Mouse (Mus musculus): ENCODE results near the gene Cyp2s1. TPM values are rescaled to one million over a fixed set of nuclear protein-coding genes. Genes with fewer than 3 reads are reported as not detected.
"Not testable (repeated sequence)": the region's sequence is repeated elsewhere in the genome, so short reads cannot be mapped to it uniquely, and the experiment has no call there.

Cyp2s1 gene
- polyA plus RNA-seq, 1 experiment from 2014 or later, result 3.0 TPM

DNA sequence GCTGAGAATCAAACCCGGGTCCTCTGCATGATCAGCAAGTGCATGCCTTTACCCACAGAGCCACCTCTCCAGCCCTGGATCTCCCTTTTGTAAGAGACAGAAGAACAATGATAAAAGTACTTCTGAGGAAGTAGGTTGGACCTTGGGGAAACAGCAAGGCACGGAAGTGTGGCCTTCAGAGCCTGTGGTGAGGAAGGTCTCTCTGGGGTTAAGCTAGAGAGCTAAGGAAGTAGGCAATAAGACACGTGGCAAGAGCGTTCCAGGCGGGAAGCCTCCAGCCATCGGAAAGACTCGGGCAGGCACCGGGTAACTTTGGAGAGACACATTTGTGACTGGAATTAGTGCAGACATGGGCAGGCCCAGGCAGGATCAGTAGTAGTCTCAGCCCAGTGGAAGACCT is 21.9 kb downstream of the Cyp2s1 start:
- Histone ChIP-seq H3K36me3 (ENCODE audit: control insufficient read depth, insufficient read depth, low read length) (no peaks in the 10 kb centered on the region), H3K4me2 (ENCODE audit: low read length) (no peak overlapping the region), H3K27me3 (ENCODE audit: control insufficient read depth, insufficient read depth, low read length) (no peaks in the 10 kb centered on the region), H3K4me1 (ENCODE audit: control insufficient read depth in 2 of 2, insufficient read depth in 2 of 2, low read length in 2 of 2) (peaks cover 0 to 3% of the 10 kb centered on the region in 2 experiments; a peak in 1 of 4 replicates), H3K4me3 (ENCODE audit: control insufficient read depth in 1 of 2, insufficient read depth in 1 of 2, low read depth in 1 of 2, low read length in 2 of 2) (no peak overlapping the region), H3K9me3 (ENCODE audit: control insufficient read depth, low read length) (0 out of 2 replicates have a peak, but pooled peaks cover 3% of the 10 kb centered on the region), H3K9ac (ENCODE audit: low read length) (no peak overlapping the region), H3K27ac (replicated peaks in 1 of 2; ENCODE audit: control insufficient read depth in 1 of 2, insufficient read depth in 1 of 2, low read depth in 2 of 2, low read length in 2 of 2) (no peak overlapping the region)
- no peak for ATAC-seq (ENCODE audit: insufficient number of reproducible peaks, insufficient read depth, low FRiP score, low read depth)
- WGBS, result 77% methylated on average over 8 of the region's 8 CpGs

DNA sequence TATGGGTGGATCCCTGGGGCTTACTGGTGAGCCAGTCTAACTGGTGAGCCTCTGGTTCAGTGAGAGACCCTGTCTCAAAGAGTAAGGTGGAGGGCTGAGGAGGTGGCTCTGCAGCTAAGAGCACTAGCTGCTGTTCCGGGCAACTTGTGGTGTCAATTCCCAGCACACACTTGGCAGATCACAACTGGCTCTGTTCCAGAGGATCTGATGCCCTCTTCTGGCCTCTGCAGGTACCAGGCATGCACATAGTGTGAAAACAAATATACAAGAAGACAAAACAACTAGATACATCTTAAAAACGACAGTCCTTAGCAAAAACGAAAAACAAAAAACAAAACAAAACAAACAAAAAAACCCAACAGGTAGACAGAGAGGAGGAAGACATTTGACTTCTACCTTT is 23.0 kb downstream of the Cyp2s1 start:
- WGBS, result 54% methylated on average over 3 of the region's 3 CpGs
- Histone ChIP-seq H3K9me3 (ENCODE audit: control insufficient read depth, low read length) (0 out of 2 replicates have a peak, but pooled peaks cover 3% of the 10 kb centered on the region), H3K9ac (ENCODE audit: low read length) (no peak overlapping the region), H3K4me2 (ENCODE audit: low read length) (no peak overlapping the region), H3K27ac (replicated peaks in 1 of 2; ENCODE audit: control insufficient read depth in 1 of 2, insufficient read depth in 1 of 2, low read depth in 2 of 2, low read length in 2 of 2) (no peak overlapping the region), H3K4me1 (ENCODE audit: control insufficient read depth in 2 of 2, insufficient read depth in 2 of 2, low read length in 2 of 2) (peaks cover 5 to 7% of the 10 kb centered on the region in 2 experiments), H3K27me3 (ENCODE audit: control insufficient read depth, insufficient read depth, low read length) (no peaks in the 10 kb centered on the region), H3K4me3 (ENCODE audit: control insufficient read depth in 1 of 2, insufficient read depth in 1 of 2, low read depth in 1 of 2, low read length in 2 of 2) (no peak overlapping the region), H3K36me3 (ENCODE audit: control insufficient read depth, insufficient read depth, low read length) (no peaks in the 10 kb centered on the region)
- no peak for ATAC-seq (ENCODE audit: insufficient number of reproducible peaks, insufficient read depth, low FRiP score, low read depth)

DNA sequence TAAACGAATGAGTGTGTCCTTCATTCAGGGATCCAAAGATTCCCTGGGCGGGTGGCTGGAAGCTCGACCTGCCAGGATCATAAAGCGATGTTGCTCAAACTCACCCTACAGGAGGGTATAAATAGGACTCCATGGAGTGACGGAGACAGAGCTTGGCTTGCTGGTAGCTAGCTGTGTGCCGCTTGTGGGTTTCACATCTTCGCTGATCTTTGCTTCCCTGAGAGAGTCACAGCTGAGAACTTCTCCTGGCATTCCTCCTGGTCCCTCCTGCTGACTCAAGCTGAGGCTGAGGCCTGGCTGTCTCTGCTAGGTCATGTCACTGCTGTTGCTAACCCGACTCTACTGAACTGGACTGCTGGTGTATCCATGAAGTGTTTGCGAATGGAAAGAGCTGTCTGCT is 23.7 kb downstream of the Cyp2s1 start:
- not testable (repeated sequence) for H3K4me2 ChIP-seq (ENCODE audit: low read length); H3K9ac ChIP-seq (ENCODE audit: low read length); H3K4me3 ChIP-seq (ENCODE audit: control insufficient read depth in 1 of 2, insufficient read depth in 1 of 2, low read depth in 1 of 2, low read length in 2 of 2); H3K27ac ChIP-seq (replicated peaks in 1 of 2; ENCODE audit: control insufficient read depth in 1 of 2, insufficient read depth in 1 of 2, low read depth in 2 of 2, low read length in 2 of 2); H3K9me3 ChIP-seq (ENCODE audit: control insufficient read depth, low read length); H3K27me3 ChIP-seq (ENCODE audit: control insufficient read depth, insufficient read depth, low read length); ATAC-seq (ENCODE audit: insufficient number of reproducible peaks, insufficient read depth, low FRiP score, low read depth); H3K4me1 ChIP-seq (ENCODE audit: control insufficient read depth in 2 of 2, insufficient read depth in 2 of 2, low read length in 2 of 2); H3K36me3 ChIP-seq (ENCODE audit: control insufficient read depth, insufficient read depth, low read length)
- WGBS, result 53% methylated on average over 9 of the region's 9 CpGs

DNA sequence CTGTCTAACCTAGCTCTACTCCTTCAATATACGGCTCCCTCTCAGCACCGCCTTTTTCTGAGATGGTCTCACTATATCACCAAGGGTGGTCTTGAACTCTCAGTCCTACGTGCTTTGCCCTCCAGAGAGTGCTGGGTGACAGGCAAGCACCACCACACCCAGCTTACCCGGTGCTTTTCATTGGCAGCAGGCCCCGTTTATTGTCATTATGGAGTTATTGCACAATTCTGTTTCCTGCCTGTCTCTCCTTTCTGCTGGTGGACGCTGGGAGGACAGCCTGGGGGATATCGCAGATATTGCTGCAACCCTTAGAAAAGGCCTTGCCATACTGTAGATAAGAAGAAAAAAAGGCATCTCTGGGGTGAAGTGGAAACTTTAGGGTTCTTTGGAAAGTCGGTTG is 26.1 kb downstream of the Cyp2s1 start:
- peaks cover 19% of the 10 kb centered on the region in 2 experiments for H3K4me1 ChIP-seq (ENCODE audit: control insufficient read depth in 2 of 2, insufficient read depth in 2 of 2, low read length in 2 of 2)

DNA sequence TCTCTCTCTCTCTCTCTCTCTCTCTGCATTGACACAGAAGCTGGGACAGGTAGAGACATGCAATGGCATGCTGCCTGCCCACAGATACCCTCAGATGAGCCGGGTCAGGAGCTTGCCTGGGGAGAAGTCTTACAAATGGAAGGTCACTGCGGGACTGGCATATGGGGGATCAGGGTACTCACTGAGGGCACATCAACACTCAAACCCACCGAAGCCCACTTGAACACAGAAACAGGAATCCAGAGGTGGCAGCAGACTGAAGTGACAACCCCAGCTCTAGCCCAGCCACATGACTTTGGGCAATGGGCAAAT is 27.6 kb downstream of the Cyp2s1 start:
- Histone ChIP-seq H3K9me3 (ENCODE audit: control insufficient read depth, low read length) (no peaks in the 10 kb centered on the region), H3K4me1 (ENCODE audit: control insufficient read depth in 2 of 2, insufficient read depth in 2 of 2, low read length in 2 of 2) (peaks cover 19% of the 10 kb centered on the region in 2 experiments), H3K36me3 (ENCODE audit: control insufficient read depth, insufficient read depth, low read length) (no peaks in the 10 kb centered on the region), H3K27me3 (ENCODE audit: control insufficient read depth, insufficient read depth, low read length) (no peaks in the 10 kb centered on the region), H3K27ac (replicated peaks in 1 of 2; ENCODE audit: control insufficient read depth in 1 of 2, insufficient read depth in 1 of 2, low read depth in 2 of 2, low read length in 2 of 2) (no peak overlapping the region; a peak in 1 of 4 replicates), H3K4me3 (ENCODE audit: control insufficient read depth in 1 of 2, insufficient read depth in 1 of 2, low read depth in 1 of 2, low read length in 2 of 2) (peak overlapping the region; percentile 61 to 70; a peak in 3 of 4 replicates), H3K9ac (ENCODE audit: low read length) (peak overlapping the region; percentile 76; the same call in 1 of the 2 replicates), H3K4me2 (ENCODE audit: low read length) (peak overlapping the region; percentile 93)
- WGBS, result 24% methylated on average over 3 of the region's 3 CpGs
- no peak for ATAC-seq (ENCODE audit: insufficient number of reproducible peaks, insufficient read depth, low FRiP score, low read depth)

More for the DNA sequence above, 26.1 kb downstream of the Cyp2s1 start:
- WGBS, result 66% methylated on average over 8 of the region's 8 CpGs
- Histone ChIP-seq H3K4me2 (ENCODE audit: low read length) (no peak overlapping the region), H3K9me3 (ENCODE audit: control insufficient read depth, low read length) (no peaks in the 10 kb centered on the region), H3K27ac (replicated peaks in 1 of 2; ENCODE audit: control insufficient read depth in 1 of 2, insufficient read depth in 1 of 2, low read depth in 2 of 2, low read length in 2 of 2) (no peak overlapping the region), H3K36me3 (ENCODE audit: control insufficient read depth, insufficient read depth, low read length) (no peaks in the 10 kb centered on the region), H3K4me3 (ENCODE audit: control insufficient read depth in 1 of 2, insufficient read depth in 1 of 2, low read depth in 1 of 2, low read length in 2 of 2) (no peak overlapping the region), H3K27me3 (ENCODE audit: control insufficient read depth, insufficient read depth, low read length) (no peaks in the 10 kb centered on the region), H3K9ac (ENCODE audit: low read length) (no peak overlapping the region)
- no peak for ATAC-seq (ENCODE audit: insufficient number of reproducible peaks, insufficient read depth, low FRiP score, low read depth)

DNA sequence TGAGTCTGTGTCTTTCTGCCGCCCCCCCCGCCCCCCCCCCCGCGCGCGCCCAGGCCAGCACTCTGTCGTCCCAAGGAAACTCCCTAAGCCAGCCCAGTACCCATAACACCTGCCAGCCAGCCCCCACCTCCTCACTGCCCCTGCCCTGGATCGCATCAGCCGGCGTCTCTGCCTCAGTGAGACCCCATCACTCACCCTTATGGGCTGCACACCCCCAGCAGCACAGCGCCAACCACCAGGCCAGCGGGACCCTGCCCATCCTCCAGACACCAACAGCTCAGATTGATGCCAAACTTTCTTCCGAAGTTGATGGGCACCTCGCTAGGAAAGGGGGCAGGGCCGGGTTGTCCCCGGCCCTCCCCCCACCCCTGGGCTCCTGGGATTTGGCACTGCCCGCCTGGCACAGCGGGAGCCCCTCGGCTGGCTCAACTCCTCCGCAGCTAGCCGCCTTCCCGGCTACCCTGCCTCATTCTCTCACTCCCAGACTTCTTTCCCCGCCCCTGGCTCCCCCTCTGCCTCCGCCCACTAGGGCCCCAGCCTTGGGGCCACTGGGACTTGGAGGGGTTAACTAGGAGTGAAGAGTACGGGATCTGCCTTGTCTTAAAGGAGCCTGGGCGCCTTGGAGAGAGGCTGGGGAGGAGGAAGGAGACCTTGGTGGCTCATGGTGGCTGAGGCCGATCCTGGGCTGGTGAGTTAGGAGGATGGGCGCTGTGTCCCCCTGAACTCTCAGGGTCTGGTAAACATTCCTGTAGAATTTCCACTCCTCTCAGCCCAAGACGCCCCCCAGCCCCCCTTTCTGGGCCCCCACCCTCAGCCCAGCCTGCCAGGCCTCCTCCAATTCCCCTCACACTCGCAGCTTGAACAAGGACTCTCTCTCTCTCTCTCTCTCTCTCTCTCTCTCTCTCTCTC is 28.2 kb downstream of the Cyp2s1 start, which contains the start of gene Axl:
Axl (minus strand) TSS at position 486 of the 909 bp plus-strand sequence.
- H3K9ac ChIP-seq (ENCODE audit: low read length), result peak within 1 kb of the TSS; percentile 76
- H3K36me3 ChIP-seq (ENCODE audit: control insufficient read depth, insufficient read depth, low read length), result no peaks in the 10 kb centered on the region
- 2% methylated on average over 30 of the region's 30 CpGs for WGBS
- peak; percentile 67 for ATAC-seq (ENCODE audit: insufficient number of reproducible peaks, insufficient read depth, low FRiP score, low read depth)
- peak within 1 kb of the TSS; percentile 43 to 52; a peak in 2 of 4 replicates for H3K27ac ChIP-seq (replicated peaks in 1 of 2; ENCODE audit: control insufficient read depth in 1 of 2, insufficient read depth in 1 of 2, low read depth in 2 of 2, low read length in 2 of 2)
- no peaks in the 10 kb centered on the region for H3K27me3 ChIP-seq (ENCODE audit: control insufficient read depth, insufficient read depth, low read length)
- H3K4me2 ChIP-seq (ENCODE audit: low read length), result peak within 1 kb of the TSS; percentile 93
- H3K4me3 ChIP-seq (ENCODE audit: control insufficient read depth in 1 of 2, insufficient read depth in 1 of 2, low read depth in 1 of 2, low read length in 2 of 2), result peak within 1 kb of the TSS; percentile 61 to 70
- no peaks in the 10 kb centered on the region for H3K9me3 ChIP-seq (ENCODE audit: control insufficient read depth, low read length)
- peaks cover 24% of the 10 kb centered on the region in 2 experiments for H3K4me1 ChIP-seq (ENCODE audit: control insufficient read depth in 2 of 2, insufficient read depth in 2 of 2, low read length in 2 of 2)

DNA sequence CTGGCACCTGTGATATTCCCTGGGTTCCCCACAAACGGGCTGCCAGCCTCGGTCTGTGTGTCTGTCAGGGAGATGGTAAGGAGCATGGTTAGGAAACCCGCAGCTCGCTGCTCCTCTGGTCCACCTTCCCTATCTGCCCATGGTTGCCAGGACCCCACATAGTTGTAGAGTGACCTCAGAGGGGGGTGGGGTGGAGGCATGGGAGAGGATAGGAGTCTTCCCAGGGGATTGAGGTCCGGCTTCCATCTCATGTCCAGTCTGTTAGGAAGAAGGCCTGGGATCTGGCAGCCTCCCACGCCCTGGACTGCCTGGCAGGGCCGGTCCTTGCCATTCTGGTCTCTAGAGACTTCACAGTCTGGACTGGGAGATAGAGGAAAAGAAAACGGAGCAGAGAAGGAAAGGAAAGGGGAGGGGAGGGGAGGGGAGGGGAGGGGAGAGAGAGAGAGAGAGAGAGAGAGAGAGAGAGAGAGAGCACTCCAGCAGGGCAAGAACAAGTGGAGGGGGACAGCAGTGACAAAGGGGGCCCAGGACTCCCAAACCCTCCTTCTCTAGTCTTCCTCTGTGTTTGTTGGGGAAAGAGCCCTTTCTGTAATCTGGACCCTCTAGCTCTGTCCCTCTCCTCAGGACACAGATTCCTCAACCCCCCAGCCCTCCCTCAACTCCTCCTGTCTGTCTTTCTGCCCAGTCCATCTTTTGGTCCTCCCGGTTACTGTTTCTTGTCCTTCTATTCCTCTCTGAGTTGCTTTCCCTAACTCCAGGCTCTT is 29.1 kb downstream of the Cyp2s1 start:
- peak overlapping the region; percentile 61 to 70 for H3K4me3 ChIP-seq (ENCODE audit: control insufficient read depth in 1 of 2, insufficient read depth in 1 of 2, low read depth in 1 of 2, low read length in 2 of 2)
- H3K4me2 ChIP-seq (ENCODE audit: low read length), result peak overlapping the region; percentile 93
- no peaks in the 10 kb centered on the region for H3K9me3 ChIP-seq (ENCODE audit: control insufficient read depth, low read length)
- H3K4me1 ChIP-seq (ENCODE audit: control insufficient read depth in 2 of 2, insufficient read depth in 2 of 2, low read length in 2 of 2), result peaks cover 24 to 32% of the 10 kb centered on the region in 2 experiments
- peak; percentile 36; the same call in 1 of the 2 replicates for ATAC-seq (ENCODE audit: insufficient number of reproducible peaks, insufficient read depth, low FRiP score, low read depth)
- no peaks in the 10 kb centered on the region for H3K27me3 ChIP-seq (ENCODE audit: control insufficient read depth, insufficient read depth, low read length)
- H3K36me3 ChIP-seq (ENCODE audit: control insufficient read depth, insufficient read depth, low read length), result no peaks in the 10 kb centered on the region
- H3K27ac ChIP-seq (replicated peaks in 1 of 2; ENCODE audit: control insufficient read depth in 1 of 2, insufficient read depth in 1 of 2, low read depth in 2 of 2, low read length in 2 of 2), result peak overlapping the region; percentile 43 to 52; a peak in 2 of 4 replicates
- 7% methylated on average over 9 of the region's 9 CpGs for WGBS
- peak overlapping the region; percentile 76 for H3K9ac ChIP-seq (ENCODE audit: low read length)
